ENCODE assay signal across 18 mouse cellular contexts in the genomic region with DNA sequence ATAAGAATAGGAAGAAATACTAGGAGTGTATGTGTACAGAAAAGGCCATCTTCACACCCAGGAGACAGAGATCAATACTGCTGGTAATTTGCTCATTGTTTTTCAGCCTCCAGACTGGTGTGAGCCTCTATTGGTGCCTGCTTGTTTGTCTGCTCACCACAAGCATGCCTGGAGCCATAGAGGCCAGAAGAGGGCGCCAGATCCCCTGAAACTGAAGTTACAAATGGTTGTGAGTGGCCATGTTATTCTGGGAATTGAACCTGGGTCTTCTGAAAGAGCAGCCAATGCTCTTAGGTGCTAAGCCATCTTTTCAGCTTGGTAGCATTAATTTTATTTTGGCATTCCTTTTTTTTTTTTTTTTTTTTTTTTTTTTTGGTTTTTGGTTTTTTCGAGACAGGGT. TPM values are rescaled to one million over a fixed set of nuclear protein-coding genes. Genes with fewer than 3 reads are reported as not detected.
DNase-seq lines count a peak whose midpoint lies in the region; ATAC-seq and TF ChIP-seq lines count a peak whose summit lies in the region.
"Had no signal": no experiment of that assay in that cellular context is flagged by ENCODE, and none has a peak within 500 bp of the region (broad histone marks: within the 10 kb centered on the region; RNA-seq: fewer than 3 reads in every experiment).

No protein-coding gene starts in this region.

- 39% methylated on average over 2 of the region's 2 CpGs for WGBS in hindbrain, postnatal 0 days
- 64% methylated on average over 2 of the region's 2 CpGs for WGBS in hindbrain, embryonic 12.5 days
- 43% methylated on average over 2 of the region's 2 CpGs for WGBS in small intestine, adult 2 months

- in situ Hi-C loops in ES-E14 (cut with MboI; ENCODE audit: low sequenced_read_pairs in 2 of 2, unreplicated experiment in 2 of 2): loop anchor here in 1 of 2 experiments (10.0 kb wide), 1 partner anchor 183 kb away; the partner anchor contains the start of gene Gm6268

- H3K9me3 ChIP-seq in hindbrain, postnatal 0 days (ENCODE audit: low read length): no peaks in the 10 kb centered on the region
- no peaks in the 10 kb centered on the region for H3K9me3 ChIP-seq in hindbrain, embryonic 12.5 days (replicated peaks)
- no peaks in the 10 kb centered on the region for H3K9me3 ChIP-seq in ES-E14 (ENCODE audit: control insufficient read depth, insufficient read depth, low read depth, low read length)
- H3K9me3 ChIP-seq: limb, embryonic 15.5 days had no signal

- no peak overlapping the region for H3K4me2 ChIP-seq in hindbrain, postnatal 0 days (ENCODE audit: low read depth, low read length)
- no peak overlapping the region for H3K4me2 ChIP-seq in hindbrain, embryonic 12.5 days (replicated peaks)
- H3K4me2 ChIP-seq: limb, embryonic 15.5 days had no signal

- H3K36me3 ChIP-seq in hindbrain, postnatal 0 days (ENCODE audit: insufficient read depth, low read length): no peaks in the 10 kb centered on the region
- no peaks in the 10 kb centered on the region for H3K36me3 ChIP-seq in hindbrain, embryonic 12.5 days
- H3K36me3 ChIP-seq in ES-E14 (ENCODE audit: control insufficient read depth, insufficient read depth, low read length, poor library complexity, severe bottlenecking): no peaks in the 10 kb centered on the region
- H3K36me3 ChIP-seq in small intestine, adult 2 months (ENCODE audit: control insufficient read depth, insufficient read depth, low read length): no peaks in the 10 kb centered on the region
- H3K36me3 ChIP-seq: limb, embryonic 15.5 days had no signal

- intact Hi-C loops in left cerebral cortex, postnatal 10 days (cut with DNase I): no loop called here

- H3K4me1 ChIP-seq in hindbrain, postnatal 0 days (ENCODE audit: insufficient read depth, low read length): no peaks in the 10 kb centered on the region
- no peaks in the 10 kb centered on the region for H3K4me1 ChIP-seq in hindbrain, embryonic 12.5 days
- no peaks in the 10 kb centered on the region for H3K4me1 ChIP-seq in ES-E14 (ENCODE audit: control insufficient read depth in 2 of 2, insufficient read depth in 2 of 2, low read length in 2 of 2, poor library complexity in 1 of 2)
- no peaks in the 10 kb centered on the region for H3K4me1 ChIP-seq in small intestine, adult 2 months (ENCODE audit: control insufficient read depth, insufficient read depth, insufficient read length, low read length)
- H3K4me1 ChIP-seq: limb, embryonic 15.5 days had no signal

- no peak overlapping the region for H3K4me3 ChIP-seq in hindbrain, postnatal 0 days (ENCODE audit: low read length)
- no peak overlapping the region for H3K4me3 ChIP-seq in hindbrain, embryonic 12.5 days
- H3K4me3 ChIP-seq in ES-E14 (ENCODE audit: insufficient read depth in 1 of 2, low read depth in 1 of 2, low read length in 2 of 2, poor library complexity in 1 of 2, severe bottlenecking in 1 of 2): no peak overlapping the region
- no peak overlapping the region for H3K4me3 ChIP-seq in small intestine, adult 2 months (ENCODE audit: low read depth, low read length)
- H3K4me3 ChIP-seq: limb, embryonic 15.5 days had no signal

- TF ChIP-seq CTCF in hindbrain, postnatal 0 days (IDR thresholded peaks at IDR 0.05; ENCODE audit: low read depth): peak; percentile 21; the same call in 1 of the 2 replicates
- TF ChIP-seq CTCF in small intestine, adult 2 months (IDR thresholded peaks at IDR 0.05; ENCODE audit: extremely low read depth, insufficient read length, insufficient replicate concordance, low read depth, low read length): 0 out of 2 replicates have a peak, but pooled peaks have one; percentile 13

- no peaks in the 10 kb centered on the region for H3K27me3 ChIP-seq in hindbrain, postnatal 0 days (ENCODE audit: insufficient read depth, low read length)
- no peaks in the 10 kb centered on the region for H3K27me3 ChIP-seq in hindbrain, embryonic 12.5 days
- no peaks in the 10 kb centered on the region for H3K27me3 ChIP-seq in small intestine, adult 2 months (ENCODE audit: control insufficient read depth, insufficient read depth, low read length)
- H3K27me3 ChIP-seq: limb, embryonic 15.5 days had no signal

- no peak for TF ChIP-seq POLR2A in small intestine, adult 2 months (IDR thresholded peaks at IDR 0.05; ENCODE audit: low read depth, low read length)

- no peak for ATAC-seq in hindbrain, postnatal 0 days
- no peak for ATAC-seq in hindbrain, embryonic 12.5 days (ENCODE audit: low FRiP score)
- ATAC-seq: activated CD4-positive, CD25-positive, alpha-beta regulatory T cell, adult 4 months; inflammation-experienced regulatory T-cells, adult 6 months had no signal

- H3K27ac ChIP-seq in hindbrain, postnatal 0 days: no peak overlapping the region
- H3K27ac ChIP-seq in hindbrain, embryonic 12.5 days: no peak overlapping the region
- no peak overlapping the region for H3K27ac ChIP-seq in ES-E14 (ENCODE audit: insufficient read depth, low read depth, low read length, poor library complexity, severe bottlenecking)
- no peak overlapping the region for H3K27ac ChIP-seq in small intestine, adult 2 months (ENCODE audit: insufficient read depth, low read depth, low read length)
- H3K27ac ChIP-seq: limb, embryonic 15.5 days; macrophage had no signal

- no peak for DNase-seq in hindbrain, postnatal 0 days (ENCODE audit: low spot score)
- DNase-seq in 416B (ENCODE audit: low read depth): peak; percentile 21
- no peak for DNase-seq in ES-E14 (ENCODE audit: low read depth, low spot score)
- DNase-seq in left cerebral cortex, postnatal 10 days (ENCODE audit: extremely low spot score in 1 of 2, low spot score in 2 of 2): no peak
- no peak for DNase-seq in layer of hippocampus, postnatal 36 days
- no peak for DNase-seq in spleen, postnatal 4 days (ENCODE audit: low spot score in 2 of 2)
- DNase-seq: cerebellum, adult 11-12 months; heart, postnatal 14 days; kidney, postnatal 4 days had no signal

- H3K9ac ChIP-seq in hindbrain, postnatal 0 days (replicated peaks; ENCODE audit: low read length): no peak overlapping the region
- H3K9ac ChIP-seq in hindbrain, embryonic 12.5 days: no peak overlapping the region
- H3K9ac ChIP-seq in ES-E14 (ENCODE audit: insufficient read depth, low read depth, low read length, poor library complexity, severe bottlenecking): no peak overlapping the region
- H3K9ac ChIP-seq: limb, embryonic 15.5 days had no signal

TF ChIP-seq in ES-E14, 5 proteins besides CTCF, POLR2A, EP300 and RAD21:
- TF ChIP-seq MAFK (IDR thresholded peaks at IDR 0.05; ENCODE audit: insufficient read depth, low read depth, low read length): no peak
- peak; percentile 69; the same call in 1 of the 2 replicates for TF ChIP-seq ZNF384 (IDR thresholded peaks at IDR 0.05; ENCODE audit: low read depth, low read length)
TF ChIP-seq in ES-E14: peak in this region for 1.

RNA-seq across cellular contexts. Expression of gene Zcchc12, which starts 25.7 kb away (rescaled TPM):
- total RNA-seq in hindbrain, postnatal 0 days (2014; rRNA removed): 206 and 223 TPM in 2 replicates
- polyA plus RNA-seq in hindbrain, postnatal 0 days (2015; fragmentation: Nextera tagmentation; extraction: Ambion mirVana): 370 and 387 TPM in 2 replicates
- 69.7 and 73.9 TPM in 2 replicates for polyA plus RNA-seq in hindbrain, embryonic 12.5 days (2016; fragmentation: Nextera tagmentation; extraction: Ambion mirVana)
- 1.3 and 1.6 TPM in 2 replicates for total RNA-seq in ES-E14 (2012; rRNA removed)
- 0.06 and 0.24 TPM in 2 replicates for polyA plus RNA-seq in small intestine, adult 2 months (2012; rRNA removed)
- total RNA-seq in left cerebral cortex, postnatal 10 days (2021): 100 to 1,000 TPM in 1 of 2 experiments, 10 to 100 TPM in 1; 96.7 to 114 TPM
- 10 to 100 TPM; 43.2 to 45.9 TPM for total RNA-seq in layer of hippocampus, postnatal 36 days (2021)
- total RNA-seq: granulocyte monocyte progenitor cell, adult 5-6 weeks; monocyte, adult 5-6 weeks; neutrophil, adult 5-6 weeks had no signal
- polyA plus RNA-seq: macrophage had no signal

Comparison
In these comparisons a context has a peak if more than half of its experiments do, and no peak if none do; other contexts are left out.
1. RNA of gene Zcchc12, which starts 25.7 kb away (total RNA-seq): 206 to 223 TPM in hindbrain, postnatal 0 days, 96.7 to 114 TPM in left cerebral cortex, postnatal 10 days and 43.2 to 45.9 TPM in layer of hippocampus, postnatal 36 days; 1.3 to 1.6 TPM in ES-E14; every median in the first group is over 10 times any median in the second.